Mouse (Mus musculus): ENCODE results near the gene Ptch2.
A peak's percentile ranks its signal among the peaks of the same experiment; 100 is the strongest.

The Ptch2 gene

DNA sequence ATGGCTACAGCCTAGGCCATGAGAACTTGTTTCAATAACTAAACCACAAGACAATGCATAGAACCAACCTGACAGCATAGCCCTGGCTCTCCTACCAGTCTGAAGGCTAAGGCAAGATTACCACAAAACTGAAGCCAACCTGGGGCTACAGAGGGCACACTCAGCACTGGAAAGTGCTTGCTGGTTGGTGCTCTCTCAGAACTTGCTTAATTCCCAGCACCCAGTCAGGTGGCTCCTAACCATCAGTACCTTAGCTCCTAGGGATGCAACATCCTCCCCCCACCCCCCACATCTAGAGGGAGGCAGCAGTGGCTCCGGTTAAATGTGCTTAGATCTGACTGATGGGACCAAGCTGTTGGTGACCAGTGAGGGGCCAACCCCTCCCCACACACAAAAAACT is 55.5 kb downstream of the Ptch2 start:
- no peak for DNase-seq (ENCODE audit: low spot score)

DNA sequence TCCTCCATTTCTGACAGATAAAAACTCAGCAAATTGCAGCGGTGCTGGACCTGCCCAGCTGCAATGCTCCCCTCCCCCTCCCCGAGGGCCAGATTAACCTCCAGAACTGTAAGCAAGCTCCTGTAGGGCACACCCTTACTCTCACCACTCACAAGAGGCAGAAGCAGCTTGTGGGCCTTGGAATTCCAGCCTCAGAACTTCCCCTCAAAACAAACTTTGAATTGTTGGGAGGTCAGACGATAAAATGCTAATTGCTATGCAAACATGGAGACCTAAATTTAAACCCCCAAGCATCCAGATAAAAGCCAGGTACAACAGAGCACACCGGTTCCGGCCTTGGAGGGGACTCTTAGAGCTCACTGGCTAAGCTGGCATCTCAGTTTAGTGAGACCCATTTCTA is 56.8 kb downstream of the Ptch2 start:
- no peak for DNase-seq (ENCODE audit: low spot score)

DNA sequence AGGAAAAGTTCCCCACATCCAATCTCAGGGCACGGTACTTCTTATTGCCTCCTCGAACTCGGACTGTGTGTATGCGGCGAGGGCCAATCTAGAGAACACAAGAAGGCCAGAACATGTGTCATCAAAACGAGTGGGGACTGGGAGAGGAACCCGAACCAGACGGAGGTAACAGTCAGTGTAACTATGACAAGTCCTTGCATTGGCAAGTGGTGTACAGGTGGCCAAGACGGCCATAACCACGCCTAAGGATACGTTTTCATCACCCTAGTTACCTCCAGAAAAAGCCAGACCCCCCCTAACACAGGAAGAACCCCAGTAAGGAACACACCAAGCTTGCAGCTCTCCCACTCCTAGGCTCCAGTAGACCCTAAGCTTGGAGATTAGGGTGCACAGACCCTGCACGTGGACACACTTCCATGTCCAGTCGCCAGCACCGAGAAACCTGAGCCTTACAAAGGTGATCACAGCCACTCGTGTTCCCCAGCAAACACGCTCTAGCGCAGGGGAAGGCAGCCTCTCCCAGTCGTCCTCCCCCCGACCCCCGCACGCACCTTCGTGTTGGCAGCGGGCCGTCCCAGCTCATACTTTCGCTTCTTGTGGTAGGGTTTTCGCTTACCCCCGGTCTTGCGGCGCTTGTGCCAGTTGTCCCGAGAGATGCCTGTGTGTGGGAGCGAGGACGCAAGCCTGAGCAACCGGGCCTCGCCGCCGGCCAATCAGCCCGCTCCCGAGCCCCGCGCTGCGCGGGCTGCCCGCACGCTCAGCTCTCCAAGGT is 59.3 kb downstream of the Ptch2 start:
- no peak for DNase-seq (ENCODE audit: low spot score)

DNA sequence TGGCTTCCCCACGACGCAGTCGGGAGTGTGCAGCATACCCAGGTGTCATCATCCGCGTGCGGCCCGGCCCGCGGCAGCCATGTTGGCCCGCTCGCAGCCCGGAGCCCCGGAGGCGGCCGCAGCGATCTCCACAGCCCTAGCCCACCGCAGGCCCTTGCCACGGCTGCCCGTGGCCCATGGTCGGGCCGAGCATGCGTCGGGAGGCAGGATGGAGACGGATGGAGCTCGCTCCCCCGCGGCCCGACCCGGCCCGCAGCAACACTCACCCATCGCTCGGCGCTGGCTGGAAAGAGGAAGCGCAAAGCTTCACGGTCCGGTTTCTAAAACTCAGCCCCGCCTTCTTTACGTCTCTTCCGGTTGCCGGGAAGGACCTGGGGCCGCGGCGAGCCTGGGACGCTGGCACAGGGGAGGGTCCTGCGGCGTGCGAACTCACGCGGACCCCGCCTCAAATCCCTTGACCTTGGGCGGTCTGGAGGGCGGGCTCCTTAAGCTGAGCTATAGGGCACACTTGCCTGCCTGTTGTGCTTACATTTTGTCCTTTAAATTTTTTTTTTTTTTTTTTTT is 60.0 kb downstream of the Ptch2 start, which contains the start of gene Rps8:
TSS of gene Rps8 (minus strand) at position 452 of the 564 bp plus-strand sequence.
- DNase-seq (ENCODE audit: low spot score), result peak; percentile 82

DNA sequence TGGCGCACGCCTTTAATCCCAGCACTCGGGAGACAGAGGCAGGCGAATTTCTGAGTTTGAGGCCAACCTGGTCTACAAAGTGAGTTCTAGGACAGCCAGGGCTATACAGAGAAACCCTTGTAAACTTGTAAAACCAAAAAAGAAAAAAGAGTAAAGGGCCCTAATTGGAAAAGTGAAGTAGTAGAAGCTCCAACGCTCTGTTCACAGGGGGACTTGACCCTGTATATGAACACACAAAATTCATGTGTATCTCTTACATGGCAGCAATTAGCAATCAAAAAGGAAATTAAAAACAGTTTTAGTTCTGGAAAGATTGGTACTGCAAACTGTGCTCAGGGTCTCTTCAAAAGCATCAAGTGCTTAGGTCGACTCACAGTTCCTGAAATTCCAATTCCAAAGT is 60.5 kb downstream of the Ptch2 start:
- no peak for DNase-seq (ENCODE audit: low spot score)

DNA sequence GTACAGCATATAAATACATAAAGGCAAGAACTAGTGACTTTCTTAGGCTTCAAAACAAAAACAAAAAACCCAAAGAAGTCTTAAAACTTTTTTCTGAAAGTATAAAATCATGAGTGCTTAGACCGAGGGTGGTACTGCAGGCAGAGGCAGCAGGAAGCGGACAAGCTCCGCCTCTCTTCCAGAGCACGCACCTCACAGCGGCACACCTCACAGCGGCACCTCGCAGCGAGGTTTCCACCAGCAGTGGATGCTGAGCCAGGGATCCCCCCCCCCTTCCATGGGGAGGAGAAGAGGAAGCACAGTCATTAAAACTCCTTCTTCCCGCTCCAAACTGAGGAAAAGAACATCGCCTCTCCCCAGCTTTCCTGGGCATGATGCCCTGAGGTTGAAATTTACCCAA is 63.8 kb downstream of the Ptch2 start:
- DNase-seq (ENCODE audit: low spot score), result no peak

DNA sequence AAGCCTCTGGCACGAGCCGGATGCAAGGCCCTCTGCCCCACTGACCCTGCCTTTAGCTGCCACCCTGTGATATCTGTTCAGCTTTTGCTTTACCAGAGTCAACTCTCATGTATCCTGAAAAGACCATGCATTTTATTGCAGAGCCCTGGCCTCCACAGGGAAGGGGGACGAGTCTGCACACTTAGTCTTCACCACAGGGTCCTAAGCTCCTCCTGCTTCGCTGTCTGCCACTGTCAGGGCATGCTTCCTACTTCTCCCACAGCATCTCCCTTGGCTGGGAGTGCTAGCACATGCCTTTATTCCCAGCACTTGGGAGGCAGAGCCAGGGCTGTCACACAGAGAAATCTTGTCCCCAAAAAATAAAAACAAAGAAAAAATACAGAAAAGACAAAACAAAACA is 65.3 kb downstream of the Ptch2 start:
- DNase-seq (ENCODE audit: low spot score), result no peak
